Mouse (Mus musculus) CD4-positive, CD25-positive, alpha-beta regulatory T cell, adult 2 months (primary cell): Measurements from ENCODE around the gene Camkmt.

ENCODE experiments used
- DNase-seq: peaks from one replicate; pipeline ENCODE4 v3.0.0-alpha.2; 2012; ENCODE audit warnings: low read depth, low spot score

The Camkmt gene

DNA sequence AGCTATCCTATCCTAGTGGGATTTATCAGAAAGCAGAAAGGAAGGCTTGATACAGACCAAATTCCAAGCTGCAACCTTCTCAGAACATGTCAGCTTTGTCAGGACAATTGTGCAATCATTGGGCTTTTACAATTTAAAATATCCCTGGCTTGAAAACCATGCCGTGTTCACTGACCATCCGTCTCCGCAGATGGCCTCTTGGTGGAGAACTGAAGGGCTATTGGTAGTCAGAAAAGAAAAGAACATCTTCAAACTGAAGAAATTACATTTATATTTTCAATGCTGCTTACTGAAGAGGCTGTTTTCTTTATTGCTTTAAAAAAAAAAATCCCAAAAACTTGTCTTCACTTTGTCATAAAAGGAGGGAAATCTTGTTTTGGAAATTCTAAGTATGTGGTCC is 401.1 kb downstream of the Camkmt start:
- no peak for DNase-seq

DNA sequence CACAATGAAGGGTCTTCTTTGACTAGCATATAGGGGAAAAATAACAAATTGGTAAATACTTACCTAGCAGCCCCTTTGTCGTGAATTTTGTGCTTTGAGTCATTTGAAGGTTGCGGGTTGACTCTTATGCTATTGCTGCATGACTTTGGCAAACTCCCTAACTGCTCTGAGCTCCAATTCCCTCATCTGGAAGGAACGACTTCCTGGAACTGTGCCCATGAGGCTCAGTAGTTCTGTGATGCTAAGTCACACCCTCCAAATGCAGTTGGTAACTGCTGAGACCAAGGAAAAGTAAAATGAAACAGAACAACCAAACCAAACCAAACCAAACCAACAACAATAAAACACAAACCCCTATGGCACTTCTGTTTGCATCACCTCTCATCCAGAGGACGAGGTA is 403.2 kb downstream of the Camkmt start:
- no peak for DNase-seq

DNA sequence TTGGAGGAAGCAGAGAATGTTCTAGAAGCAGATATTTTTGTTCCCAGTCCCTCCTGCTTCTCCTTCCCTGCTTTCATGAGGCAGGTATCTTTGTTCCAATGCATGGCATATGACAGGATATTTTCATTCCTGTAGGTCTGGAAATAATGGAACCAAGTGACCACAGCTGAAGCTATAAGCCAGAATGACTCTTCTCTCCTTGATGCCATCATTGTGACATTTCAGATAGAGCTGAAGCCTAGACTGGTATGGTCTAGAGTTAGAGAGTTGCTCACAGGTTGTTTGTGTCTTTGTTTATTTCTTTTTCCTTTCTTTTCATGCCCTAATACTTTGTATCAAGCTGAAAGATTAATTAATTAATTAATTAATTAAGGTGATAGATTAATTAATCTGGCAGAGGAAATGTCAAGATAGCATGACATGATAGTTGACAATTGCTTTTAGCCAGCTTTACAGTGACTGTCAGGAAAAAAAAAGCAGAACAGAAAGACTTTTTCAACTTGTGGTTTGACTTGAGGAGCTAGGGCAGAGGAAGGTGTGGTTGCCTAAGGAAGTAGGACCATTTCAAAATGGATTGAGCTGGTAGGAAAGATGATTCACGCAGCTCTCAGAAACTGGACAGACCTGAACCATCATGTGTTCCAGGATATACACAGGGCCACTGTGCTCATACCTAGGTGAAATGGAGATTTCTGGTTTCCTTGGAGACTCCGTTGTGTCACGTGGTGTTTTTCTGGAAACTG is 404.8 kb downstream of the Camkmt start:
- DNase-seq, result no peak

DNA sequence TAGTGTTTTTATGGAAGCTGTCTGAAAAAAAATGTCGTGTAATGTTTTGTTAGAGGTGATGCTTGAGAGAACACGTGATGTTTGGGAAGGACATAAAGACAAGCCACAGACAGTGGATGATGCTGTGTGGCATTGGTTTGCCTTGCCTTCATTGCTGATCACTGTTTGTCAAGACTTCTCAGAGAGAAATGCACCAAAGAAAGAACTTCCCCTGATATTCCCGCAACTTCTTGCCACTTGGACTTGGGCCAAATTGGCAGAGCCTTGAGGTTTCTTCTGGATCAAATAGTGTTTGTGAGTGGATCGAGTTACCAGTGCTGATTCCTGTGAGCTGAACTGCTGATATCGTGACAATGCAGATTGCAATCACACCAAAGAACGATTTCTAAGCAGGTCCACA is 405.5 kb downstream of the Camkmt start:
- no peak for DNase-seq

DNA sequence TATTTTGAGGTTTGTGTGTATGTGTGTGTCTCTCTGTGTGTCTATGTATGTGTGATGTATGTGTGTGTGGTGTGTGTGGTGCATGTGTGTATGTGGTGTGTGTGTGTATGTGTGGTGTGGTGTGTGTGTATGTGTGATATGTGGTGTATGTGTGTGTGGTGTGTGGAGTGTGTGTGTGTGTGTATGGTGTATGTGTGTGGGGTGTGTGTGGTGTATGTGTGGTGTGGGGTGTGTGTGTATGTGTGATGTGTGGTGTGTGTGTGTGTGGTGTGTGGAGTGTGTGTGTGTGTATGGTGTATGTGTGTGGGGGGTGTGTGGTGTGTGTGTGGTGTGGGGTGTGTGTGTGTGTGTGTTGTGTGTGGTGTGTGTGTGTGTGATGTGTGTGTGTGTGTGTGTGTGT is 414.5 kb downstream of the Camkmt start:
- DNase-seq, result no peak

DNA sequence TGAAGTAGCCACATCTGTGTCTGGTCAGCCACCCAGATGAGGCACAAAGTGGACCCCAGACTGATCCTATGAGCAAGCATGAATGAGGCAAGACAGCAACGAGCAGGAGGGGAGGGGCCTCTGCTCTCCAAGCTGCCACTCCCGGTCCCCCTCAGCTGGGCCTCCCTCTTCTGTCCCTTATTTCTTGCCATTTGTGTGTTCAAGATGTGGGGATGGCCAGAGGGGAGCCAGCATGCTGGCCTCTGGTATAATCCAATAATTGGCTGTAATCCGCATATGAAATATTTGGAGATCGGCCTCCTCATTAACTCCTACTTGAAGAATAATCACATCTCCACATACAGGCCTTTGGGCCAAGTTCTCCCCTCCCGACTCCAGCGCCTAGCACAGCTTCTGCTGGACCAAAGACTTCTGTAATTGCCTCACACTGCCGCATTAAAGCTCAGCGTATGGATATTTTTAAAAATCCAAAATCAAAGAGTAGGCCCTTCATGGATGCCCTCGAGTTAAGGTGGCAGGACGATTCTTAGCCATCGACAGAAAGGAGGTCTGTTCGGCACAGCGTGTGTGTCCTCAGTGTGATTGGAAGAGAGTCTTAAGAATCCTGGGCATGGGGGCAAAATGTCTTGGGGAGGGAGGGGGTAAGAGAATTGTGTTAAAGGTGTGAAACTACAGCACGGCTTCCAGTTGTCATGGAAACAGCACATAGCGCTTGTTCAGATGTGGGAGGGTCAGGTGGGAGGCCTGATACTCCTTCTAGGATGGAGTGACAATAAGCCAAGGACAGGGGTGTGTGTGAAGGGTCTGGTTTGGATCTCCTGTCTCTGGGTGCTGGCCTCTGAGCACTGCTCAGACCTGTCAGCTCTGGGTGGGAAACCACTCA is 416.1 kb downstream of the Camkmt start:
- no peak for DNase-seq

DNA sequence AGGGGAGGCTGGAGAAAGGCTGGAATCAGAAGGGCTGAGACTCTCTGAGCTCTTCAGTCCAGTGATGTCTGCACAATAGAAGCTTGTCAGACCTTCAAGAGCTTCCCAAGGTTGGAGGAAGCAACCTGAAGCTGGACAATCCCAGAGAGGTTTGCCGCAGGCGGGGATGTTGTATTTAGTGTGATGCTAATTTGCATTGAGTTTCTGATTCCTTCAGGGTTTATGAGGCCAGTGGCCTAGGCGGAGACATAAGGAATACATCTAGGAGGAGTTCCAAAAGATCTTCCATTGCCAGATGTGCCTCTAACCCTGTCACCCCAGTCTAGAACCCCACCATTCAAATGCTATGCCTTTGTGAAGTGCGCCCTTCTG is 416.7 kb downstream of the Camkmt start:
- no peak for DNase-seq
